Mouse (Mus musculus): ENCODE measurements around the gene Ipo4.
A peak's percentile ranks its signal among the peaks of the same experiment; 100 is the strongest.

The Ipo4 gene

DNA sequence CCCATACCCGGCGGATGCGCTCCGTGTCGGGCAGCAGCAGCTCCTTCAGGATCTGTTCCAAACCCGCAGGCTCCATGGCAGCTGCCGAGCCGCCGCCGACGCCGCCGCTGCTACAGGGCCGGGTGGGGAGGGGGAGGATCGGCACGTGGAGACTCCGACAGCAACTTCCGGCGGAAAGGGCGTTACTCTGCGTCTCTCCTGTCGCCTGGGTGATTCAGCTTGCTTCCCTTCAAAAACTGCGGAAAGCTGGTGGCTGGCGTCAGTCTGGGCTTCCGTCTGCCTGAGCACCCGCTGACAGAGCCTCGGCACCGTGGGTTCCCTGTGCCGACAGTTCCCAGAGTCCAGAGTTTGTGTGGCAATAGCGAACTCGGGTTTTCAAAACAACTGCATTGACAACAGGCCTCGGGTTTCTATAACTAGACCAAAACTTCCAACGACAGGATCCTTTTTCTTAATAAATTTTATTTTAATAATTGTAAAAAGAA is at the start of gene Ipo4:
TSS of gene Ipo4 (minus strand) at position 435 of the 485 bp plus-strand sequence.
- peak; percentile 94 for DNase-seq

DNA sequence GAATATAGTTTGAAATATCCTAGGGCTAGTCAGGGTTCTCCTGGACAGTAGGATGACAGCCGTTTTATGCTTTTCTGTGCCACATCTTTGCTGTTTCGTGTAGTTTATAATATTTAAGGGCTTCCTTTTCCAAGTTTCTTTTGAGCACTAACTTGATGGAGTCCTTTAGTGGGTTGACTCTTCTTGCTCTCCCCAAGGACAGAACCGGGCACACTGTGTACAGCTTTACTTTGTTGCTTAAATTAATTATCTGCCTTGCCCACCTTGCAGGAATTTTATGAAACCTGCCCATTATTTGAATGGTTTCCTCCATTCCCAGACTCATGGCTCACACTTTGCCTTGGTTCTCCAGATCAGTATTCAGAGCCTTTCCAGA is 46.3 kb upstream of the Ipo4 start:
- no peak for DNase-seq

DNA sequence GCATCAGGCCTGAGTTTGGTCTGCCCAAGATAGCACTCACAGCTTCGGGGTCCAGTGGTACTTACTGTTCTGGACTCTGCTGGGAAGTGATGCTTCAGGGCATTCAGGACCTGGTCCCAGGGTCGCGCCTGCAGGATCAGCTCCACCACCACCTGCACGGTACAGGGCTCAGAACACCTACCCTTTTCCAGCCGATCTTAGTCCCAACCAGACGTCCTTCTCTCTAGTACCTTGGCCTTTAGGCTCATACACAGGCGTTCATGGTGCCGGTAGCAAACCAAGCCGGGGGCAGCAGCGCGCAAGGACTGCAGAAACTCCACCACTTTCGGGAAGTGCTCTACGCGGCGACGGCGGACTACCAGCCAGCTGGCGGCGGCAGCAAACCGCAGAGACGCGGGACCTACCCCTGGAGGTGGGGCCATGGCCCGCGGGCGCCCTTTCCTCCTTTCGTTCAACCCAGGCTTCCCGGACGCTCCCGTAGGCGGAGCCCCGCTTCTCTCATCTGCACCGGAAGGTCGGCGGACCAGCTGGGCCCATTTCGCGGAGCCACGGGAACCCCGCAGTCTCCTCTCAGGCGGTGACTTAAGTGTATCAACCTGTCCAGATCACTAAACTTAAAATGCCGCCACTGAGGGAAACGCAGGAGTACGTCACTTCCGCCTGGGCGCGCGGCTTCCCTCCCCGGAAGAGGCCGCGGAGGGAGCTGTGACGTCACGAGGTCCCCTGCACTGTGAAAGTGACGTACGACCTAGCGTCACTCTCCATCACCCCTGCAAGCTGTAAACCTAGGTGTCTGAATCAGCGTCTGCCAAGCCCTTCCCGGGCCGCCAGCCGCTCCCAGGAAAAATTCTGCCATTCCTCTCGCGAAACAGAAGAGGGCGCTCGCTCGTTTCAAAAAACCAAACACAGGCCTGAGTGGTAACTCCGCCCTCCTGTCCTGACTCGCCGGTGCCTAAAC is 45.7 kb upstream of the Ipo4 start, which contains the start of gene Tinf2:
TSS of gene Tinf2 (minus strand) at position 661 of the 958 bp plus-strand sequence.
- DNase-seq: peak; percentile 96

DNA sequence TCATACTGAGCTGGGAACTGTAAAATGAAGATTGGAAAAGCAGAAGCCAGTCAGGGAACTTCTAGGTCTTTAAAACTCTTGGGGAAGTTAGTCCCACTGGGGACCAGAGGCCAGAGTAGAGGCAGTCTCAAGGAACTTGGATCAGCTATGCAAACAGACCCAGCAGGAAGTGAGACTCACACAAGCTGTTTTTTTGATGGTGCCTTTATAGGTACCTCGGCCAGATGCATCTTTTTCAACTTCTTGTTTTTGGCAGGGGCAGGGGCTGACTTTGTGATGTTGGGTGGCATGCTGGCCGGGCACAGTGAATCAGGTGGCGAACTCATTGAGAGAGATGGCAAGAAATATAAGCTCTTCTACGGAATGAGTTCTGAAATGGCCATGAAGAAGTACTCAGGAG is 41.9 kb upstream of the Ipo4 start:
- no peak for DNase-seq

DNA sequence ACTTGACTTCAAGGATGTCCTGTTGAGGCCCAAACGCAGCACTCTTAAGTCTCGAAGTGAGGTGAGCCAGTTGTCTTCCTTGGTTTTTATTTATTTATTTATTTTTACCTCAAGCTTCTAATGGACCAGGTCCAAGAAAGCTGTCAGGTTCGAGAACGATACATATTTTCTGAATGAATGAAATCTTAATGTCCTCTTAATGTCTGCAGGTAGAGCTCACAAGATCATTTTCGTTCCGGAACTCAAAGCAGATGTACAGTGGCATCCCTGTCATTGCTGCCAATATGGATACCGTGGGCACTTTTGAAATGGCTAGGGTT is 36.9 kb upstream of the Ipo4 start:
- no peak for DNase-seq

DNA sequence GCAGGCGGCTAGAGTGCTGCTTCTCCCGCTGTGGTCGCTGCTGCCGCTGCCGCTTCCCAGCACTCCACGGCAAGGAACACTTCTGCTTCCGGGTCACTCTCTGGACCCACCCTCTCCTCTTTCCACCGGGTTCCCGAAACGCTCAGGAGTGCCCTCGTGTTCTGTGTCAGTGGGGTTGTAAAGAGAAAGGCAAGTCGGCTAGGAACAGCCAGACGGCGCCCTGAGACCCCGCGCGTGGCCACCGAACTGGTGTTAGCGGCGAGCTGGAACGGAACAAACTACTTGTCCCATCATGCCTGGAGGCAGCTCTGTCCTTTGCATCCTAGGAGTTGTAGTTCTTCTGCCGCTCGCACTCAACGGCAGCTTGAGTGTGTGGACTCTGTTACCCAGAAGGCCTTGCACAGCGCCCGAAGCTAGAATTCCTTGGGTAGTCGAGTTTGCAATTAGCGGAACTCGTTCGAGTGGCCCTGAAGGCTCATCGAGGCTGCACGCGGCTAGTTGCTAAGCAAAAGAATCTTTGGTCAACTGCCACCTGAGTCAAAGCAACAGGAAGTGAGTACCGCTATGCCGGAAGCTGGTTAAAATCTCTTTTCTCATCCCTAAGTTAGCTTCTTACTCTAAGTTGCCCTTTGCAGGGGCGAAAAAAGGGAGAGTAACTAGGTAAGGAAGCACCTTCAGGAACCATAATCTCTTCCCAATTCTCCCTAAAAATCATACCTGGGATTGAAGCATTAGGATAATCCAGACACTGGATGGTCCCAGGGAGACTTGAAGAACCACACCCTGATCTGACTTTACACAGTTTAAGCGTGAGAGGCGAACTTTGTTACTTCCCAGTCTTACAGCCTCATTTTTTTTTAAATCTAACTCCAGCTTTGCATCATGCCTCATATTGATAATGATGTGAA is 36.3 kb upstream of the Ipo4 start, which contains the start of the genes Gmpr2 and Nedd8:
TSS of gene Gmpr2 (plus strand) at position 109 of the 908 bp plus-strand sequence.
TSS of gene Nedd8 (minus strand) at position 292 of the 908 bp plus-strand sequence.
- DNase-seq: peak; percentile 91

DNA sequence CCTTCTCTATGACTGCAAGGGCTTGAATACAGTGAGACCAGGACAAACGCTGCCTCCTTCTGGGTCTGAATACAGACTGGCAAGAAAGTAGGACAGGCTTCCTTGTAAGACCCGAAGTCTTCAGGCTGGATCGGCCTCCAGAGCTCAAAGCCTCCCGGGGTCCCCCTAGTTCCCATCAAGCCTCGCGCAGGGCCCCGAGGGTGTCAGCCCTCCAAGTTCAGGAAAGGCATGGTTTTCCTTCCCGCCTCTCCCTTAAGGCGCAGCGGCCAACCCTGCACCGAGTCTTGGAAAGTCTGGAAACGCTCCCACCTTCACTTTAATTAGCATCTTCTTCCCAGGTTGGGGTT is 35.7 kb upstream of the Ipo4 start:
- DNase-seq: no peak

DNA sequence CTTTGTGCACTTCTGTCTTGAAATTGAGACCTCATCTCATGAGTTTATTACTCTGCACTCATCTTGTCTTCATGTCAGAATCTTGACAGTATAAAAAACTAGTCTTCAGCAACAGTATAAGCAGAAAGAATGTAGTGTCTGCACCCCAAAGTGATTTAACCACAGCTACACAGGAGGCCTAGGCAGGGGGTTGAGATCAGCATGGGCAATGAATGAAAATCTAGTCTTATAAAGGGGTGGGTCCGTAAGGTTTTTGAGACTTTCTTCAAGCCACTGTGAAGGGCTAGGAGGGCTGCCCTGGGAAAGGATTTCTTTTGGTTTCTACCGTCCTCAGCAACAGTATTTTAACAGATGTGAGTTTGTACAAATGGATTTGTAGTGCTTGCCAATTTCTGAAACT is 24.9 kb upstream of the Ipo4 start:
- no peak for DNase-seq

DNA sequence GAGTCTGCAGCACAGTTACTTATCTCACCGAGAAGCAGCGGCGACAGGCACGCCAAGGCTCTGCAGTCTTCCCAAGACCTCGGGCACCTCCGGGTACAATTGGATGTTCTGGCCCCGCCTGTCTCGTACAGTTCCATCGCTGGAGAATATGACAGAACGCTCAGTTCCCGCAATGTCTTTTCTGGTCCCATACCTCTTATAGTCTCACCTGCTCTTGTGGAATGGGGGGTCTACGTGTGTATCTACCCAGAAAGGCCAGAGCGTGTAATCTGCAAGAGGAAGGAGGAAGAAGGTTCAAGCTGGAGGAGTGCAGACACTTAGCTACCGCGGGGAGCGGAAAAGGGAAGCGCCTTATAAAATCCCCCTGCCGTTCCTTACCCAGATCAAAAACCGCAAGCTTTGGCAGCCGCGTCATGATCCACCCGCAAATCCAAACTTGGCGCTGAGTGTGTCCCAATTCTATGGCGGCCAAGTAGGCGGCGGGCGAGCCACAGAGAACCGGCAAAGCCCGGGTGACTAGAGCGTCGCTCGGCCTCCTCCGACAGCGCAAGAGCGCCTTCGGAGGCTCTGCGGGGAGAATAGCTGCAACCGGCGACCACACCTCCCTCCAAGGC is 24.3 kb upstream of the Ipo4 start, which contains the start of gene Mdp1:
TSS of gene Mdp1 (minus strand) at position 549 of the 614 bp plus-strand sequence.
- DNase-seq: peak; percentile 87

DNA sequence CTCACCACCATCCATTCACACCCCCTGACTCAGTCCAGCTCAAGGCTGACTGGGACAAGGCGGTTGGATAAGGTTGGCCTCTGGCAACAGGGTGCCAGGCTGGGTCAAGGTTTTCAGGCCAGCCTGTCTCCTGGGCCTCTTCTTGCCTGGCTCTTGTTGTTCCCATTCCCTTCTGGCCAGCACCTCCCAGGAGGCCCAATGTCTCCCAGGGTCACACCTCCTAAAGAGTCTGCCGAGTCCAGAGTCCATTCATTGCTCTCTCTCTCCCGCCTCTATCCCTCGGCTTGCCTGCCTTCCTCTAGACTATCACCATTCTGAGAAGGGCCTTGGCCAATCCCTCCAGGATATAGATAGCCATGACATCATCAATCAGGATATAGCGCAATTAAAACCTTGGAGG is 22.3 kb upstream of the Ipo4 start:
- no peak for DNase-seq

DNA sequence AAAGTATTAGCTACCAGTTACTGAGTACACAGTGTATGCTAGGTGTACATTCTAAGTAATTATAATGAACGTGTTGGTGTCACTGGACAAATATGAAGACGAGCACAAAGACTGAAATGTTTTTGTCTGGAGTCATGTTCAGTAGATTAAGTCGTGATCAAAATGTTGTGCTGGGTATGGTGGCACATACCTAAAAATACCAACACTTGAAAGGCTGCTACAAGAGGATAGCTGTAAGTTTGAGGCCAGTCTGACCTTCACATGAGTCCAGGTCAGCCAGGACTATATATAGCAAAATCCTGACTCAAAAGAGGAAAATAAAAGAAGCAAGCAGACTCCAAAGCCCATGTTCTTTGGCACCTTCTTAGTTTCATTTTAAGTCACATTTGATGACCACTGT is 21.2 kb upstream of the Ipo4 start:
- DNase-seq: no peak

DNA sequence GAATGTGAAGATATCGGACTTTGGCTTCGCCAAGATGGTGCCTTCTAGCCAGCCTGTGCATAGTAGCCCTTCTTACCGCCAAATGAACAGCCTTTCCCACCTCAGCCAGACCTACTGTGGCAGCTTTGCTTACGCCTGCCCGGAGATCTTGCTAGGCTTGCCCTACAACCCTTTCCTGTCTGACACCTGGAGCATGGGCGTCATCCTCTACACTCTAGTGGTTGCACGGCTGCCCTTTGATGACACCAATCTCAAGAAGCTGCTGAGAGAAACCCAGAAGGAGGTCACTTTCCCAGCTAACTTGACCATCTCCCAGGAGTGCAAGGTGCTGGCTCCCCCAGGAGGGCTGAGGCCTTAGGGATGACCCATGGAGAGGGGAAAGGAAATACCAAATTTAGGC is 15.8 kb upstream of the Ipo4 start:
- DNase-seq: no peak

DNA sequence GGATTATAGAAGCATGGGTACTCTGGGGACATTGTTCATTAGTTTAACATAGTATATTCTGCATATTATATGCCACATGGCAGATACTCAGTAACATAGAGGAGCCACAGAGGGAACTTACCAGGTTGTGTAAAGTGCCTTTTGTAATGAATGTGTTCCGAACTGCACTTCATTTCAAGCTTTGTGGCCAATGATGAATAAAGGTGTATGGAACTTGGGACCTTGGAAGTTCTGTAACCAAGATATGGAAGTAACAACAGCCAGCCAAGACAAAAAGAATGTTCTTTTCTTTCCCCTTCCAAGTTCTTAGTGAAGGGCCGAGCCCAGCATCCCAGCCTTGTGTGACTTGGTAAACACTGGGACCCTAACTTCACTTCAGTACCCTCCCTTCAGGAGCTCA is 14.1 kb upstream of the Ipo4 start, which contains the start of gene Tssk4:
TSS of gene Tssk4 (plus strand) at position 301 of the 400 bp plus-strand sequence.
- DNase-seq: no peak

DNA sequence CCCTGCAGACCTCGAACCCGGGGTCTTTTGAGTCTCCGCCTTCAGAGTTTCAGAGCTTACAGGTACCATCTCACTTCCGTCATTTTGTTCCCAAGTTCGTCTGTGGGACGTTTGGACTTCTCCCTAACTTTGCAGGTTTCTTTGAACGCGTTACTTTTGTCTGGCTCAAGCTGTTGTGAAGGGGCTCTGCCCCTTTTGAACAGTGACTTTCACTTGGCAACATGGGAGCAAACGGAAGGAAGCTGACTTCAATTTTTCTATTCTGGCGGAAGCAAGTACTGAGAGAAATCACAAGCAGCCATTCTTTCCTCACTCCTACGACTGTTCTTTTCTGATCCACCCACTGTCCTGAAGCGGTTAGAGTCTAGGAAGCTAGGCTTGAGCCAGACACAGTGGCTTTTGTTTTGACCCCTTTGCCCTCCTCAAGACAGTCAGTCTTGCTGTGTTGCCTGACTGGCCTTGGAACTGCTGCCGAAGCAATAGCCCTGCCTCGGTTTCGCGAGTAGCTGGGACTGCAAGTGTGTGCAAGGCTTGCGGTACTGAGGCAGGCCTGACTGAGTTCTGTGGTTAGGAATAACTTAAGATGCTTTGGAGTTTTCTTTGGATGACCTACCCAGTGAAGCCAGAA is 8.6 kb upstream of the Ipo4 start:
- DNase-seq: peak; percentile 34

DNA sequence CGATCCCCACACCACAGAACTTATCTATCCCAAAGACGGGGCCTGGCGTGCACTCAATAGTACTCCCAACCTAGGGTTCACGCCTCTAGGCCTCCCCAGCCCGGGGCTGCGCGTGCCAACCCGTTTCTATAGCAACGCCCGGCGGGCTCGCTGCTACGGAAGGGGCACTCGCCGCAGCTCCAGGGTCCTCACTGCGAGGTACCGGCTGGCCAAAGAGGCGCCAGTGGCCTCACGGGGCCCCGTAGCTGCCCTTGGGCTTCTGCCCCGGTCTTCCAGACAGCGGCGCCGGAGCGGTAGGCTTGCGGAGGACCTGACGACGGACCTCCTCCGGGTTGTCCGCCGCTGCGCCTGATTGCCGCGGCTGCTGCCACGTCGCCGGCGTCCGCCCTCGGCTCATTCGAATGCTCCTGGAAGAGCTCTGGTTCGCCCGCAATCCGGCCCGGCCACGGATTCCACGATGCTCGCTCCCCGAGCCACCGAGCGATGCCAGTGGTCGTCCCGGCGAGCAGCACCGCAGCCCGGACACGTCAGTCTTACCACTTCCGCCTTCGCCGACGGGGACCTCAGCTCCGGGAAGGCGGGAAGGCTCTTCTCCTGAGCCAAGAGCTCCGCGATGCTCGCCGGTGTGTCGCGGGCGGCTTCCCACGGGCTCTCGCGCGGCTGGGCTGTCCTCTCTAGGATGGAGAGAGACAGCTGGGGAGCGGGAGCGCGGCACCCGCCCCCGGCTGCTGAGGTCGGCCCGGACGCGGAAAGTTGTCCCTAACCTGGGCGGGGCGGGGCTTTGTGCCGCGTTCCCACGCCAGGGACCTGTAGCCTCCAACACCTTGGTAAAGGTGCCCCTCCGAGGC is 7.5 kb upstream of the Ipo4 start, which contains the start of gene Tm9sf1:
TSS of gene Tm9sf1 (minus strand) at position 747 of the 848 bp plus-strand sequence.
- DNase-seq: peak; percentile 90

DNA sequence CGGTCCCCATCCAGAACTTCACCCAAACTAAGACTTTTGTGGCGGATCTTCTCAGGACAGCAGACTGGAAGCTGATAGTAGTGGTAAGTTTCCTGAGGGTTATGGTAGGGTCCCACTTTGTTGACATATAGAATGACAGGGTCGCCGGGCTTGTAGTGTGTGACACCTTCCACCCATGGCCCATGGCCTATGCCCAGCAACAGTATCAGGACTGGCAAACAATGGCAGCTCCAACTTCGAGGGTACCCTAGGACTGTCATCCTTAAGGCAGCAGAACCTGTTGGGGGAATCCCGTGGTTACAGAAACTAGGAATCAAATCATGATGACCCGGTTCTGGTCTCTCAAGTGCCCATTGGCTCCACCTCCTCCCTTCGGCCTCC is 6.9 kb upstream of the Ipo4 start:
- no peak for DNase-seq

DNA sequence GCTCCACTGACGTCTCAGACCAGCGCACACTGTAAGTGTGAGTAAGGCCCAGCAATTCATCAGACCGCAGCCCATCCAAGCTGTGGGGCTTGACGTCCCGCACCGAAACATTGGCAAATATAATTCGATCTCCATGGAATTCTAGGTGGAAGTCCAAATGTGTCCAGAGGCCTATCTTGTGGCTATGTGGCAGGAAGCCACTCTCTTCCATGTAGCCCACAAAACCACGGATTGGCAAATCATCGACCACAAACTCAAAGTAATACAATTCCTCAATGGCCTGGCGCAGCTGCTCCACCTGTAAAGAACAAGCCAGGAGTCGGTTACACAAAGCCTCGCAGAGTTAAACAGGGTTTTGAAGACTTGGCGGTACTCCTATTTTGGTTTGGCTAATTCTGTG is 5.5 kb upstream of the Ipo4 start:
- no peak for DNase-seq

DNA sequence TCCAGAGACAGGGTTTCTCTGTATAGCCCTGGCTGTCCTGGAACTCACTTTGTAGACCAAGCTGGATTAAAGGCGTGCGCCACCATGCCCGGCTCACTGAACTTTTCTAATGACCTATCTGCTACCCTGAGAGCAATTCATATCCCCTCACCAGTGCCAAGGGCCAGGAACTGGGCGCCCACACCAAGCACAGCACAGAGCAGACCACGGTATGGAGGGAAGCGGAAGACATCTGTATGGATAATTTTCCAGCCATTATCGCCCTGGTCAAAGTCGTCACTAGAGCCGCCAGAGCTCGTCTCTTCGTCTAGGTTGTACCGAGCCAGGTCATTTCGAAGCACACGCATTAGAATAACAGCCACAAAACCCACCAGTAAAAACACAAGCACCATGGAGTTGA is 5.1 kb upstream of the Ipo4 start:
- DNase-seq: no peak

DNA sequence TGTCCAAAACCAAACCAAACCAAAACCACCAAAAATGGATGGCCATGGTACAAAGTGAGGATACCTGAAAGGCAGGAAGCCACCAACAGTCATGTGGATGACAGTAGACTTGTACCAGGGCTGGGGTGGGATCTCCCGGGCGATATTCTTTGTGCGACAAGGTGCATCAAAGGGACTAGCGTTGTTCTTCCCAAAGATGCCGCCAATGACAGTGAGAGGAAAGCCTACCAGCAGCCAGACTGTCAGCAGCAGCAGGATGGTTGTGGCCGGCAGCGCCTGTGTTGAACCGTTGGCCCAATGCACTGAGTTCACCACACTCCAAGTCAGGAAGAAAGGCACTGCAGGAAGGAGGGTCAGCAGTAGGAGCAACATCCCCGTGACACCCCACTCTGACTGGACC is 2.0 kb upstream of the Ipo4 start, which contains the start of gene Gm49378:
TSS of gene Gm49378 (minus strand) at position 101 of the 400 bp plus-strand sequence.
- DNase-seq: no peak

DNA sequence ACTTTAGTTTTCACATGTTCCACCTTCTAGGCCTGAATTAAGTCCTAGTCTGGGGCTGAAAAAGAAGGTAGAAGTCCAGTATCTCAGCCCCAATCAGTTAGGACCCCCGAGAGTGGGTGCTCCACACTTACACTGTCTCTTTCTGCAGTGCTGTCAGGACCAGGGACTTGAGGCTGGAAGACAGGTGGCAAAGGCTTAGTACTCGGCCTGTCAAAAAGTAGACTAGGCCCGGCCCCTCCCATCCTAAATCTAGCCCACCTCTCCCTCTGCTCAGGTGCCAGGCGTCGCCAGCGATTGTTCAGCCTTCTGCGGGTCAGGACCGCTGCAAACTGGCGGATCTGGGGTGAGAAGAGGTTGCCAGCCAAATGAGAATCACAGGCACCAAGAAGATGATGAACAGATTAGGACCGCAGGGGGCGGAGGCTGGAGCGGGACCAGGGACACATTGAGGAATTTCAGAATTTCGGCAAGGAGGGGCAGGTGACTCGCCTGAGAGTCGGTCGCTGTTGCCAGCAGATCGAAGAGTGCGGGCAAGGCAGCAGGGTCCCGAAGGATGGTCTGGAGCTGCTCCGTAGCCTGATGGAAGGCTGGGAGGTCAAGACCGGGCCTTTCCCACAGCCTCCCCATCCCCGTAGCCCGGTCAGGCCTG is 759 bp downstream of the Ipo4 start:
- peak; percentile 48 for DNase-seq

DNA sequence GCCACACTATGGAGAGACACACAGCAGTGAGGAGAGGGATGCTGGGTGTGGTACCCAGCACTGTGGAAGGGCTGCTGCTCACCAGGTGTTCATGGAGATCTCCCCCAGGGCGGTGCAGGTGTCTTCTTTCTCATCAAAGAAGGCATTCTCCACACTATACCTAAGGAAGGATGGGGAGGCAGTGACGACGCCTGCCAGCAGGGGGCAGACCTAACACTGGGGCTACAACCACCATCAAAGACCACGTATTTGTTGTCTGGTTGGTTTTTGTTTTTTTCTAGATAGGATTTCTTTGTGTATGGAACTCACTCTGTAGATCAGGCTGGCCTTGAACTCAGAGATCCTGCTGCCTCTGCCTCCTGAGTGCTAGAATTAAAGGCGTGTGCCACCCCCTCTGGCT is 6.4 kb downstream of the Ipo4 start:
- DNase-seq: peak; percentile 77

Measured in kidney, postnatal 10 days (tissue).